Mouse (Mus musculus) layer of hippocampus, adult 8-10 months (tissue): Measurements from ENCODE around the gene Krtap5-3. TPM values are rescaled to one million over a fixed set of nuclear protein-coding genes. Genes with fewer than 3 reads are reported as not detected.

Experiments used
- total RNA-seq, 4 experiments: library from RNA; stranded (reverse); gene quantifications; 2 replicates each; pipeline ENCODE4 v1.2.4; 2022

The Krtap5-3 gene
- total RNA-seq, 4 experiments from 2014 or later: not detected

Other genes starting within 250 kb of the Krtap5-3 start
- 10 to 100 TPM; 28.9 to 34.4 (median 30.9) TPM for gene Mob2, start 140.3 kb upstream of the Krtap5-3 start, total RNA-seq
- 100 to 1,000 TPM; 103 to 110 (median 106) TPM for gene Dusp8, start 105.5 kb upstream of the Krtap5-3 start, total RNA-seq
- gene Gm45618, start 80.6 kb upstream of the Krtap5-3 start, total RNA-seq: not detected
- gene Gm39115, start 65.3 kb upstream of the Krtap5-3 start, total RNA-seq: not detected
- gene Gm45337, start 56.8 kb upstream of the Krtap5-3 start, total RNA-seq: not detected
- not detected for gene Gm29735, start 44.3 kb upstream of the Krtap5-3 start, total RNA-seq
- gene Gm4553, start 35.6 kb upstream of the Krtap5-3 start, total RNA-seq: not detected
- gene Krtap5-2, start 25.4 kb upstream of the Krtap5-3 start, total RNA-seq: not detected
- gene Gm10153, start 11.0 kb upstream of the Krtap5-3 start, total RNA-seq: not detected
- gene Gm7579, start 10.5 kb downstream of the Krtap5-3 start, total RNA-seq: not detected
- not detected for gene Krtap5-5, start 28.6 kb downstream of the Krtap5-3 start, total RNA-seq
- not detected for gene Gm40460, start 39.7 kb downstream of the Krtap5-3 start, total RNA-seq
- gene Gm2431, start 57.0 kb downstream of the Krtap5-3 start, total RNA-seq: not detected
- not detected for gene Gm4559, start 73.0 kb downstream of the Krtap5-3 start, total RNA-seq
- not detected for gene Krtap5-1, start 95.8 kb downstream of the Krtap5-3 start, total RNA-seq
- gene Krtap5-4, start 102.2 kb downstream of the Krtap5-3 start, total RNA-seq: not detected
- gene Ifitm10, start 172.4 kb downstream of the Krtap5-3 start, total RNA-seq: 10 to 100 TPM; 33.3 to 40.3 (median 35.8) TPM
- gene Gm49369, start 181.3 kb downstream of the Krtap5-3 start, total RNA-seq: 10 to 100 TPM in 2 of 4 experiments, 1 to 10 TPM in 2; 2.0 to 27.5 (median 16.4) TPM
- gene Ctsd, start 186.7 kb downstream of the Krtap5-3 start, total RNA-seq: 1,000 to 10,000 TPM in 2 of 4 experiments, 100 to 1,000 TPM in 2; 302 to 1,974 (median 897) TPM
- gene Syt8, start 233.5 kb downstream of the Krtap5-3 start, total RNA-seq: 1 to 10 TPM in 2 of 4 experiments, under 1 TPM in 1, not detected in 1; 0.29 to 2.3 (median 1.9) TPM
- gene Tnni2, start 240.4 kb downstream of the Krtap5-3 start, total RNA-seq: 1 to 10 TPM; 1.2 to 4.9 (median 2.7) TPM